Mouse (Mus musculus): ENCODE results near the gene Fam228b. TPM values are rescaled to one million over a fixed set of nuclear protein-coding genes. Genes with fewer than 3 reads are reported as not detected.
"Not testable (repeated sequence)": the region's sequence is repeated elsewhere in the genome, so short reads cannot be mapped to it uniquely, and the experiment has no call there.

The Fam228b gene
- polyA plus RNA-seq, 1 experiment from 2014 or later, result 1.0 TPM

DNA sequence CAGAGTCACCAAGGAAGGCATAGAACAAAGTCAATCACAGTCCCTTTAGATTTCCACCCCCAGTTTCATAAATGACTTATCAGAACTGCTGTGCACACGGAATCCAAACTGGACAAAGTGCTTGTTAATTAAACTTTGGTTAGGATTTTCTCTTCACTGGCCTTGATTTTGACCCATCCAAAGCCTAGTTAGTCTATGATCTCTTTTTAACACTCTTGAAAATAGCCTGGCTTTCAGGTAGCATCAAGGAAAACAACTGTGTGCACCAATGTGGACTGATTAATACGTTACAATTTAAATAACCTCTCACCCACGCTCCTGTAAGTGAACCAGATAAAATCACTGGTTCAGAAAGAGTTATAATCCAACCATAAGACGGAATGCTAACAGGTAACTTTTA, 42.0 kb upstream of the Fam228b start:
- Histone ChIP-seq H3K9ac (ENCODE audit: low read length) (no peak overlapping the region), H3K9me3 (ENCODE audit: control insufficient read depth, low read length) (0 out of 2 replicates have a peak, but pooled peaks cover 3% of the 10 kb centered on the region), H3K4me3 (ENCODE audit: low read depth, low read length) (no peak overlapping the region), H3K27me3 (ENCODE audit: control insufficient read depth, insufficient read depth, low read length) (no peaks in the 10 kb centered on the region), H3K4me2 (replicated peaks; ENCODE audit: low read depth) (no peak overlapping the region), H3K4me1 (replicated peaks; ENCODE audit: control insufficient read depth, insufficient read depth) (no peaks in the 10 kb centered on the region), H3K36me3 (ENCODE audit: control insufficient read depth, insufficient read depth, low read length) (no peaks in the 10 kb centered on the region), H3K27ac (replicated peaks) (no peak overlapping the region)
- 72% methylated on average over 4 of the region's 4 CpGs for WGBS
- no peak for ATAC-seq (ENCODE audit: low FRiP score, low TSS enrichment)
- TF ChIP-seq CTCF (IDR thresholded peaks at IDR 0.05; ENCODE audit: low read depth), result no peak
- DNase-seq (ENCODE audit: low spot score), result no peak

DNA sequence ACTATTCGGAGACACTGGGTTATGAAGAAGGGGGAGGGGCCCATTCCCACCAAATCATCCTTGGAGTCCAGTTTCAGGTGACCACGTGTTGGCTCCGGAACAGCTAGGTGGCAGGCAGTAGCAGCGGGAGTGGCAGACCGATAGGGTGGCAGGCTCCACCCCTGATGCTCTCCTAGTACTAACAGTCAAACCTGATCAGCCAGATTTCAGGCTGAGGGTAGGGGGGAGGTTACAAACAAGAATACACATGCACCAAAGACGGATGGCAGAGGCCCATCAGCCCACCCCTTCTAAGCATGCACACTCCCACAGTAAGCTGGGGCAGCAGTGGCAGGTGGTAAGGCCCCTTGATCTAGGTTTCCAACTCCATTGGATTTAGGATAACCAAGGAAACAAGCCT, 28.4 kb upstream of the Fam228b start:
- H3K4me2 ChIP-seq (replicated peaks; ENCODE audit: low read depth); DNase-seq (ENCODE audit: low spot score); H3K4me1 ChIP-seq (replicated peaks; ENCODE audit: control insufficient read depth, insufficient read depth); H3K27me3 ChIP-seq (ENCODE audit: control insufficient read depth, insufficient read depth, low read length); H3K27ac ChIP-seq (replicated peaks); H3K9ac ChIP-seq (ENCODE audit: low read length); H3K36me3 ChIP-seq (ENCODE audit: control insufficient read depth, insufficient read depth, low read length); H3K4me3 ChIP-seq (ENCODE audit: low read depth, low read length); ATAC-seq (ENCODE audit: low FRiP score, low TSS enrichment); H3K9me3 ChIP-seq (ENCODE audit: control insufficient read depth, low read length): not testable (repeated sequence)
- 57% methylated on average over 6 of the region's 6 CpGs for WGBS

DNA sequence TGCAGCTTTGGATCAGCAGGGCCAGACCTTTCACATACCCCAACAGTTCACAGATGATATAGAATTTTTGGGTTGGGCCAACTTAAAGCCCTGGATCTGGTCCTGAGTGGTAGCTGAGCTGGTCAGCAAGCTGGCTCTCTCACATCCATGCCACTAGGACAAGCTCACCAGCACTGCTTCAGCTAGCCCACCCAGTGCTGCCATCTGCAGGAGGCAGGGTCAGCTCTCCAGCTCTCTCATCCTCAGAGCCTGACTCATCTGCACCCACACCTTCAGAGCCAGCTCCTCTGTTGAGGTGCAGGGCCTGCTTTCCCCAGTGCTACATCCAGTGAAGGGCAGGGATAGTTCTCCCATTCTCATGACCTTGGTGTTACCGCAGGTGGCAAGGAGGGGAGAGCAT, 24.7 kb upstream of the Fam228b start:
- TF ChIP-seq CTCF (IDR thresholded peaks at IDR 0.05; ENCODE audit: low read depth) (peak; percentile 62), EP300 (optimal IDR thresholded peaks at IDR 0.05) (no peak)
- Histone ChIP-seq H3K4me3 (ENCODE audit: low read depth, low read length) (no peak overlapping the region), H3K9ac (ENCODE audit: low read length) (no peak overlapping the region), H3K4me2 (replicated peaks; ENCODE audit: low read depth) (no peak overlapping the region), H3K36me3 (ENCODE audit: control insufficient read depth, insufficient read depth, low read length) (no peaks in the 10 kb centered on the region), H3K4me1 (replicated peaks; ENCODE audit: control insufficient read depth, insufficient read depth) (no peaks in the 10 kb centered on the region), H3K27ac (replicated peaks) (peak overlapping the region; percentile 53; the same call in 1 of the 2 replicates), H3K27me3 (ENCODE audit: control insufficient read depth, insufficient read depth, low read length) (no peaks in the 10 kb centered on the region), H3K9me3 (ENCODE audit: control insufficient read depth, low read length) (no peaks in the 10 kb centered on the region)
- DNase-seq (ENCODE audit: low spot score) (peak; percentile 27), ATAC-seq (ENCODE audit: low FRiP score, low TSS enrichment) (peak; percentile 26; the same call in 1 of the 2 replicates)
- 64% methylated on average over 1 of the region's 1 CpGs for WGBS

DNA sequence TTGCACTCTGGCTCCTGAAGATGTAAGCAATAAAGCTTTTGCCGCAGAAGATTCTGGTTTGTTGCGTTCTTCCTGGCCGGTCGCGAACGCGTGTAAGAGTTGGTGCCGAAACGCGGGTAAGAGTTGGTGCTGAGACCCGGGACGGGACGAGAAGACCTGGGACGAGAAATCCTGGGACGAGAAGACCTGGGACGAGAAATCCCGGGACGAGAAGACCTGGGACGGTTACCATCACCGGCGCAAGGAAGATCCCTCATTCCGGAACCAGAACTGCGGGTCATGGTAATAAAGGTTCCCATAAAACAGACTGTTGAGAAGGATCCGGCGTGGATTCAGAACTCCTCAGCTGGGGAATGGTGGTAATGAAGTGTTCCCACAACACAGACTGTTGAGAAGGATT, 19.1 kb upstream of the Fam228b start:
- H3K4me1 ChIP-seq (replicated peaks; ENCODE audit: control insufficient read depth, insufficient read depth); H3K27me3 ChIP-seq (ENCODE audit: control insufficient read depth, insufficient read depth, low read length); H3K27ac ChIP-seq (replicated peaks); H3K9ac ChIP-seq (ENCODE audit: low read length); H3K36me3 ChIP-seq (ENCODE audit: control insufficient read depth, insufficient read depth, low read length); H3K4me2 ChIP-seq (replicated peaks; ENCODE audit: low read depth); DNase-seq (ENCODE audit: low spot score); ATAC-seq (ENCODE audit: low FRiP score, low TSS enrichment); H3K4me3 ChIP-seq (ENCODE audit: low read depth, low read length); H3K9me3 ChIP-seq (ENCODE audit: control insufficient read depth, low read length): not testable (repeated sequence)
- 94% methylated on average over 25 of the region's 25 CpGs for WGBS

DNA sequence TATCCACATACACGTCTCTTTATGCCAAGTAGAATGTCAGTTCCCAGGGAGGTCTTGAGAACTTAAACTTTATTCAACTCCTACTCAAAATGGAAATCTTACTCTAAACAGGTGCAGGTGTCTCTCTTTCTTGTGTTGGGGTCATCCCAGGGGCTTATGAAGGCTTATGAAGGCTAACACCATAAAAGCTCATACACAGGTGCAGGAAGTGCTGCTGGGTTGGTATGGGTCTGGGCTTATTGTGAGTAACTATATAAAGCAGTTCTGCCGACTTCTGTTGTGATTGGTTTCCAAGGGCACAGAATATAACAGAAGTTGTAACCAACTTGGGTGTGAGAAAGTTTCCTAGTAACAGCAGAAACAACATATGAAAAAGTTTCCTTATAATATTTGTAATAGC, 15.4 kb upstream of the Fam228b start:
- no peak overlapping the region for H3K27ac ChIP-seq (replicated peaks)
- H3K4me1 ChIP-seq (replicated peaks; ENCODE audit: control insufficient read depth, insufficient read depth), result no peaks in the 10 kb centered on the region
- ATAC-seq (ENCODE audit: low FRiP score, low TSS enrichment) (no peak), DNase-seq (ENCODE audit: low spot score) (no peak)
- 65% methylated on average over 2 of the region's 2 CpGs for WGBS
- H3K4me3 ChIP-seq (ENCODE audit: low read depth, low read length), result no peak overlapping the region
- no peaks in the 10 kb centered on the region for H3K27me3 ChIP-seq (ENCODE audit: control insufficient read depth, insufficient read depth, low read length)
- no peaks in the 10 kb centered on the region for H3K9me3 ChIP-seq (ENCODE audit: control insufficient read depth, low read length)
- TF ChIP-seq EP300 (optimal IDR thresholded peaks at IDR 0.05) (no peak), CTCF (IDR thresholded peaks at IDR 0.05; ENCODE audit: low read depth) (no peak)
- H3K4me2 ChIP-seq (replicated peaks; ENCODE audit: low read depth), result no peak overlapping the region
- no peak overlapping the region for H3K9ac ChIP-seq (ENCODE audit: low read length)
- no peaks in the 10 kb centered on the region for H3K36me3 ChIP-seq (ENCODE audit: control insufficient read depth, insufficient read depth, low read length)

DNA sequence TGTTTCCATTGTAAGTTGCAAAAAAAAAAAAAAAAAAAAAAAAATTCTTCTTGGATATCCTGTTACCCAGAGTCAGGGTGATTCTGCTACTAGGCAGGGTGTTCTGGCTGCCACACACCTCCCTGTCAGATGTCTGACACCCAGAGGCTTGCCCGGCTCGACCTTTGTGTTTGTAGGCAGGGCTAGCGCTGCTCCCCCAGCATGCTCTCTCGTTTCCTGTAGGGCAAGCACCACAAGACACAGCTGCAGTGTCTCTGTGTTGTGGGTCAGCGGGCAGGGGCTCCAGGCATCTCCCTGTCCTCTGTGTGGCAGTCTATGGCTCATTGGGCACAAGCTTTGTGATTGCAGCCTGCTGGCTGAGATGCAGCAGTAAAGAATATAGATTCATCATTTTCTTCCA, 14.5 kb upstream of the Fam228b start:
- H3K9me3 ChIP-seq (ENCODE audit: control insufficient read depth, low read length), result no peaks in the 10 kb centered on the region
- no peak overlapping the region for H3K9ac ChIP-seq (ENCODE audit: low read length)
- H3K4me2 ChIP-seq (replicated peaks; ENCODE audit: low read depth), result no peak overlapping the region
- 62% methylated on average over 5 of the region's 5 CpGs for WGBS
- H3K36me3 ChIP-seq (ENCODE audit: control insufficient read depth, insufficient read depth, low read length), result no peaks in the 10 kb centered on the region
- ATAC-seq (ENCODE audit: low FRiP score, low TSS enrichment) (no peak), DNase-seq (ENCODE audit: low spot score) (no peak)
- TF ChIP-seq EP300 (optimal IDR thresholded peaks at IDR 0.05), result no peak
- TF ChIP-seq CTCF (IDR thresholded peaks at IDR 0.05; ENCODE audit: low read depth), result no peak
- H3K27me3 ChIP-seq (ENCODE audit: control insufficient read depth, insufficient read depth, low read length), result no peaks in the 10 kb centered on the region
- H3K4me1 ChIP-seq (replicated peaks; ENCODE audit: control insufficient read depth, insufficient read depth), result no peaks in the 10 kb centered on the region
- no peak overlapping the region for H3K27ac ChIP-seq (replicated peaks)
- no peak overlapping the region for H3K4me3 ChIP-seq (ENCODE audit: low read depth, low read length)

DNA sequence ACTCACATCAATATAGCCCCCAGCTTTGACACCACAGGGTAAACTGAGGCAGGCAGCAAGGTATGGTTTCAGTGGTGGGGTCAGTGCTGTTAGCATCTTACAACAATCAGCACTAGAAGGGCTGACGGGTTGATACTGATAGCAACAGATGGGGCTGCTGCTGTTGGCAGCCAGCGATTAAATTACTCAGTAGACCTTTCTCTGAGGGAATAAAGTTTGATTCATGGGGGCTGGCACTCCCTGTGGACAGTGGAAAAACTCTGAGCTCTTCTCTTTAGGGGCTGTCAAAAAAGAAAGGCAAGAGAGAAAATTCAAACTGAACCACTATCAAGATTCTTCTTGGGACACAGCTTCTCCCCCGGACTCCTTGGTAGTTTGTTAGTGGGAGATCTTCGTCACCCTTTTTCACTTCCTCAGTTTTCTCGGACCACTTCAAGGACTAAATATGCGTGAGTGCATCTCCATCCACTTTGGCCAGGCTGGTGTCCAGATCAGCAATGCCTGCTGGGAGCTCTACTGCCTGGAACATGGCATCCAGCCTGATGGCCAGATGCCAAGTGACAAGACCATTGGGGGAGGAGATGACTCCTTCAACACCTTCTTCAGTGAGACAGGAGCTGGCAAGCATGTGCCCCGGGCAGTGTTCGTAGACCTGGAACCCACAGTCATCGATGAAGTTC, 12.8 kb upstream of the Fam228b start:
- not testable (repeated sequence) for H3K4me2 ChIP-seq (replicated peaks; ENCODE audit: low read depth); H3K4me3 ChIP-seq (ENCODE audit: low read depth, low read length); H3K36me3 ChIP-seq (ENCODE audit: control insufficient read depth, insufficient read depth, low read length); ATAC-seq (ENCODE audit: low FRiP score, low TSS enrichment); DNase-seq (ENCODE audit: low spot score); H3K27me3 ChIP-seq (ENCODE audit: control insufficient read depth, insufficient read depth, low read length); H3K4me1 ChIP-seq (replicated peaks; ENCODE audit: control insufficient read depth, insufficient read depth); H3K27ac ChIP-seq (replicated peaks); H3K9ac ChIP-seq (ENCODE audit: low read length); H3K9me3 ChIP-seq (ENCODE audit: control insufficient read depth, low read length)
- WGBS, result 86% methylated on average over 9 of the region's 9 CpGs
